Mouse (Mus musculus) kidney, embryonic 14.5 days (tissue): Measurements from ENCODE around the gene Nuak1. TPM values are rescaled to one million over a fixed set of nuclear protein-coding genes. Genes with fewer than 3 reads are reported as not detected.

Experiments used
- ATAC-seq: fragments of 200-750 bp; cut with Nextera tagmentation; 2 replicates; pipeline ENCODE4 v1.8.0; 2017; ENCODE audit warnings: moderate number of reproducible peaks, mild to moderate bottlenecking, moderate TSS enrichment, moderate library complexity; ENCODE audit not compliant: low FRiP score, low TSS enrichment
- H3K27ac ChIP-seq: fragments of 300-500 bp; sonication (generic); 2 replicates; pipeline ENCODE4 v1.5.1; 2014; ENCODE audit warnings: low read depth, mild to moderate bottlenecking, low read length, moderate library complexity, mixed read lengths
- H3K27me3 ChIP-seq: fragments of 300-500 bp; sonication (generic); 2 replicates; pipeline ENCODE4 v1.6.1; 2014; ENCODE audit warnings: mild to moderate bottlenecking, low read length; ENCODE audit not compliant: control insufficient read depth, insufficient read depth
- H3K36me3 ChIP-seq: fragments of 300-500 bp; sonication (generic); 2 replicates; pipeline ENCODE4 v1.6.1; 2014; ENCODE audit warnings: low read length, mixed read lengths; ENCODE audit not compliant: control insufficient read depth, insufficient read depth
- H3K4me1 ChIP-seq: fragments of 300-500 bp; sonication (generic); 2 replicates; pipeline ENCODE4 v1.6.1; 2014; ENCODE audit warnings: low read length, mixed read lengths; ENCODE audit not compliant: control insufficient read depth, insufficient read depth
- H3K4me2 ChIP-seq: fragments of 300-500 bp; sonication (generic); replicated peaks from 2 replicates; pipeline ENCODE4 v1.6.1; 2014; ENCODE audit warnings: low read depth, mild to moderate bottlenecking, low read length
- H3K4me3 ChIP-seq: fragments of 300-500 bp; sonication (generic); 2 replicates; pipeline ENCODE4 v1.5.1; 2014; ENCODE audit warnings: mild to moderate bottlenecking, low read length
- H3K9ac ChIP-seq: fragments of 300-500 bp; sonication (generic); 2 replicates; pipeline ENCODE4 v1.6.1; 2014; ENCODE audit warnings: low read depth, mild to moderate bottlenecking, low read length, moderate library complexity
- H3K9me3 ChIP-seq: fragments of 300-500 bp; sonication (generic); 2 replicates; pipeline ENCODE4 v1.6.1; 2016; ENCODE audit warnings: low read length; ENCODE audit not compliant: control insufficient read depth
- WGBS: fragments of 180-500 bp; shearing (Covaris S2); extraction: QIAGEN DNeasy Blood & Tissue Kit; methylation state at CpG from one replicate; pipeline ENCODE4 v1.1.7; 2014; 5-methylcytosine and 5-hydroxymethylcytosine counted together
- polyA plus RNA-seq: library from polyadenylated mRNA; unstranded; fragments of >200 nt; fragmentation: Nextera tagmentation; extraction: Ambion mirVana; gene quantifications from 2 replicates; pipeline ENCODE4 v1.2.1, GENCODE M21; 2014

The Nuak1 gene
- polyA plus RNA-seq, 1 experiment from 2014 or later = 3.0 TPM

DNA sequence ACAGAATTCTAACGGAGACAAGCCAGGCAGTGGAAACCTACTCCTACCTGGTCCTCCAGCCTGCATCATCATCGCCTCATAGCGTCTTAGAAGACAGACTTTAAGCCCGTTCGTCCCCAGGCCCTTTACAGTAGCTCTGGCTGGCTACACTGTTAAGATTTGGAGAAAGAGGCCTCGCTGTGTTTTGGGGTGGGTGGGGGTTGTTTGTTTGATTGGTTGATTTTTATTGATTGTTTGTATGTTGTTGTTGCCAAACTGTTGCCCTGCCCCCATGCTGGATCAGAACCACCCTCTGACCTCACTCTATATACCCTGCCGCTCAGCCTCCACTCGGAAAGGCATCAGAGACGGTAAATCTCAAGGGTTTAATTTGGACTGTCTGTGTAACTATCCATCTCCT is 55.6 kb downstream of the Nuak1 start:
- no peak overlapping the region for H3K4me2 ChIP-seq
- ATAC-seq = no peak
- peaks cover 48% of the 10 kb centered on the region for H3K4me1 ChIP-seq
- no peaks in the 10 kb centered on the region for H3K27me3 ChIP-seq
- H3K9ac ChIP-seq = no peak overlapping the region
- H3K27ac ChIP-seq = no peak overlapping the region
- 84% methylated on average over 9 of the region's 9 CpGs for WGBS
- H3K36me3 ChIP-seq = no peaks in the 10 kb centered on the region
- no peaks in the 10 kb centered on the region for H3K9me3 ChIP-seq
- no peak overlapping the region for H3K4me3 ChIP-seq

- H3K9ac ChIP-seq = no peak overlapping the region
Observed at GRCm38 (mm10) chr10:84382900-84383883, 57.2 kb downstream of the Nuak1 start.

DNA sequence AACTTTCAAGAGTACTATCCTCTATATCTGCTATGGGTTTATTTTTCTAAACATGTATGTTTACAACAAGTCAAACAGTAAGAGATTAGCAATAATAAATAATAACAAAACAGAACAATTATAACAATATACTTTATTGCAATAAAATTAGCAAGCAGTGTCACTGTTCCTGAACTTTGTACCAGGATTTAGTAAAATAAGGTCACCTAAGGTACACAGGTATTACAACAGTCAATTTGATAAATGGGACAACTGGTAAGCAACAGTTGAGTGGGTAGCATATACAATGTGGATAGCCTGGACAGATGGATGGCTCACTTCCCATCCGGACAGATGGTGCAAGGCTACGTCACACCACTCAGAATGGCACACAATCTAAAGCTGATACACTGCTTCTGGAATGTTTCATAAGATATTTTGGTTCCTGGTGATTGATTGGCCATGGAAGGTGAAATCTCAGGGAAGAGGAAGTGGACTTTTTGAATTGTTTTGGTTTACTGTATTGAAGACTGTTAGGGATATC is 59.1 kb downstream of the Nuak1 start:
- Histone ChIP-seq H3K9ac (no peak overlapping the region), H3K4me3 (no peak overlapping the region), H3K36me3 (0 out of 2 replicates have a peak, but pooled peaks cover 5% of the 10 kb centered on the region), H3K27me3 (no peaks in the 10 kb centered on the region), H3K4me2 (no peak overlapping the region), H3K4me1 (peaks cover 19% of the 10 kb centered on the region), H3K9me3 (no peaks in the 10 kb centered on the region), H3K27ac (no peak overlapping the region)
- ATAC-seq = no peak
- WGBS = 88% methylated on average over 2 of the region's 2 CpGs

More at GRCm38 (mm10) chr10:84382900-84383883, 57.2 kb downstream of the Nuak1 start:
- WGBS = 8% methylated on average over 17 of the region's 17 CpGs
- Histone ChIP-seq H3K4me1 (peaks cover 35% of the 10 kb centered on the region), H3K4me2 (no peak overlapping the region), H3K4me3 (no peak overlapping the region), H3K27ac (peak overlapping the region; percentile 49; the same call in 1 of the 2 replicates), H3K27me3 (no peaks in the 10 kb centered on the region), H3K36me3 (0 out of 2 replicates have a peak, but pooled peaks cover 4% of the 10 kb centered on the region), H3K9me3 (no peaks in the 10 kb centered on the region)
- ATAC-seq = peak; percentile 76

- Histone ChIP-seq H3K27me3 (no peaks in the 10 kb centered on the region), H3K4me1 (peaks cover 13% of the 10 kb centered on the region; the same call in 1 of the 2 replicates), H3K9me3 (no peaks in the 10 kb centered on the region), H3K36me3 (peaks cover 15% of the 10 kb centered on the region), H3K4me2 (no peak overlapping the region), H3K4me3 (no peak overlapping the region), H3K27ac (no peak overlapping the region), H3K9ac (no peak overlapping the region)
- ATAC-seq = no peak
- 100% methylated on average over 1 of the region's 1 CpGs for WGBS
Observed at GRCm38 (mm10) chr10:84379366-84379765, 61.0 kb downstream of the Nuak1 start.

GRCm38 (mm10) chr10:84377956-84378355 is 62.4 kb downstream of the Nuak1 start:
- Histone ChIP-seq H3K9me3 (no peaks in the 10 kb centered on the region), H3K27ac (no peak overlapping the region), H3K4me1 (peaks cover 2% of the 10 kb centered on the region; the same call in 1 of the 2 replicates), H3K9ac (no peak overlapping the region), H3K4me3 (no peak overlapping the region), H3K4me2 (no peak overlapping the region), H3K36me3 (peaks cover 23% of the 10 kb centered on the region), H3K27me3 (no peaks in the 10 kb centered on the region)
- ATAC-seq = no peak
- 94% methylated on average over 11 of the region's 11 CpGs for WGBS

GRCm38 (mm10) chr10:84376346-84376745 is 64.1 kb downstream of the Nuak1 start:
- no peak for ATAC-seq
- WGBS = 90% methylated on average over 5 of the region's 5 CpGs
- Histone ChIP-seq H3K9me3 (no peaks in the 10 kb centered on the region), H3K4me2 (no peak overlapping the region), H3K4me3 (no peak overlapping the region), H3K9ac (no peak overlapping the region), H3K36me3 (peaks cover 23% of the 10 kb centered on the region), H3K27ac (no peak overlapping the region), H3K4me1 (no peaks in the 10 kb centered on the region), H3K27me3 (no peaks in the 10 kb centered on the region)

DNA sequence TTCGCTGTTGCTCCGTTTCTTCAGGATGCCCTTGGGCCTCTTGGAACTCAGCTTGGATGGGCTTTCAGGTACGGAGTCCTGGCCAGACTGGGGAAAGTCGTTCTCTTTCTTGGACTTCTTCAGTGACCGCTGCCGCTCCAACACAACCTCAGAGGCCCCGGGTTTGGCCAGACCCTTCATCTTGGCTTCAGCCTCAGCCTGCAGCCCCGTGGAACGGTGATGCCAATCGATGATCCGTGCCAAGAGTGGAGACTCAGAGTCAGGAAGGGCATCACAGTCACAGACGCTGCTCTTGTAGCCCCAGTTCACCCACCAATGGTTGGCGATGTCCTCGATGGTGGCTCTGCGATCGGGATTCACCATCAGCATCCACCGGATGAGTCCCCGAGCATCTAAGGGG is 65.4 kb downstream of the Nuak1 start:
- Histone ChIP-seq H3K9me3 (no peaks in the 10 kb centered on the region), H3K4me1 (no peaks in the 10 kb centered on the region), H3K4me2 (no peak overlapping the region), H3K9ac (no peak overlapping the region), H3K4me3 (no peak overlapping the region), H3K27ac (no peak overlapping the region), H3K27me3 (no peaks in the 10 kb centered on the region), H3K36me3 (peaks cover 23% of the 10 kb centered on the region)
- WGBS = 94% methylated on average over 18 of the region's 18 CpGs
- ATAC-seq = no peak

GRCm38 (mm10) chr10:84373476-84373875 is 66.9 kb downstream of the Nuak1 start:
- H3K4me2 ChIP-seq = no peak overlapping the region
- no peak overlapping the region for H3K9ac ChIP-seq
- no peaks in the 10 kb centered on the region for H3K27me3 ChIP-seq
- H3K9me3 ChIP-seq = no peaks in the 10 kb centered on the region
- ATAC-seq = no peak
- 86% methylated on average over 2 of the region's 2 CpGs for WGBS
- no peak overlapping the region for H3K27ac ChIP-seq
- no peaks in the 10 kb centered on the region for H3K4me1 ChIP-seq
- H3K36me3 ChIP-seq = peaks cover 19% of the 10 kb centered on the region
- no peak overlapping the region for H3K4me3 ChIP-seq
